Mouse (Mus musculus): ENCODE data around the gene Acox1.

DNA sequence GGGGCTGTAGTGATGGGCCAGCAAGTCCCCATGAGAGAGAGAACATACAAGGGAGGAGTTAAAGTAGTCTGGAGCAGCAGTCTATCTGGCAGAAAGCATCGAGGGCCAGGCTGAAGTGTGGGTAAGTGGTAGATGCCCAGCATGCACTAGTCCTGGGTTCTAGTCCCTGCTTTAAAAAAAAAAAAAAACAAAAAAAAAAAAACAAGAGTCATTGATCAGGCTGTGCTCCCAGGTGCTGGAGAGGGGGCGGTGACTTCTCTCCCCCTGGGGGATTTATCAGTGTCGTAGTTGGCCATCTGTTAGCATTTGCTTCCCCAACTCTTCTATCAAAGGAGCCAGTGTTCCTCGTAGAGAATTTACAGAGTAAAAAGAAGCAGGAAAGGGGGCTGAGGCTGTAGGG, 7.8 kb upstream of the Acox1 start:
- no peak for TF ChIP-seq POLR2A (IDR thresholded peaks at IDR 0.05; ENCODE audit: low read depth, low read length)
- no peak for TF ChIP-seq CTCF (conservative IDR thresholded peaks at IDR 0.05; ENCODE audit: insufficient read depth, insufficient read length, low read depth, low read length)
